Mouse (Mus musculus) erythroblast, embryonic 14.5 days (primary cell): ENCODE results near the gene Plet1. TPM values are rescaled to one million over a fixed set of nuclear protein-coding genes. Genes with fewer than 3 reads are reported as not detected.
A peak's percentile ranks its signal among the peaks of the same experiment; 100 is the strongest.

Experiments used
- H3K27me3 ChIP-seq: 2 replicates; pipeline ENCODE4 v1.6.1; 2012; ENCODE audit warnings: inconsistent platforms; ENCODE audit not compliant: control insufficient read depth
- H3K36me3 ChIP-seq: 2 replicates; pipeline ENCODE4 v1.6.1; 2012; ENCODE audit warnings: mild to moderate bottlenecking, inconsistent platforms; ENCODE audit not compliant: control insufficient read depth
- H3K4me1 ChIP-seq: 2 replicates; pipeline ENCODE4 v1.6.1; 2012; ENCODE audit warnings: inconsistent platforms; ENCODE audit not compliant: control insufficient read depth
- H3K4me3 ChIP-seq: replicated peaks from 2 replicates; pipeline ENCODE3; 2012; ENCODE audit warnings: moderate library complexity, mild to moderate bottlenecking, inconsistent platforms
- H3K9me3 ChIP-seq: 2 replicates; pipeline ENCODE4 v1.6.1; 2012; ENCODE audit warnings: low read length, inconsistent platforms, mixed read lengths; ENCODE audit not compliant: control insufficient read depth
- GATA1 ChIP-seq: IDR thresholded peaks from 2 replicates; pipeline ENCODE4 v1.6.1; 2012; ENCODE audit warnings: low read length, inconsistent platforms, mixed read lengths
- TAL1 ChIP-seq: IDR thresholded peaks from 3 replicates; pipeline ENCODE4 v1.6.1; 2012; ENCODE audit warnings: low read length, inconsistent platforms, mixed read lengths
- polyA plus RNA-seq: library from polyadenylated mRNA; stranded (reverse); fragments of >175 nt; gene quantifications from 2 replicates; pipeline ENCODE4 v1.2.3, GENCODE M21; 2012

Plet1 gene
- not detected in 2 replicates for polyA plus RNA-seq

DNA sequence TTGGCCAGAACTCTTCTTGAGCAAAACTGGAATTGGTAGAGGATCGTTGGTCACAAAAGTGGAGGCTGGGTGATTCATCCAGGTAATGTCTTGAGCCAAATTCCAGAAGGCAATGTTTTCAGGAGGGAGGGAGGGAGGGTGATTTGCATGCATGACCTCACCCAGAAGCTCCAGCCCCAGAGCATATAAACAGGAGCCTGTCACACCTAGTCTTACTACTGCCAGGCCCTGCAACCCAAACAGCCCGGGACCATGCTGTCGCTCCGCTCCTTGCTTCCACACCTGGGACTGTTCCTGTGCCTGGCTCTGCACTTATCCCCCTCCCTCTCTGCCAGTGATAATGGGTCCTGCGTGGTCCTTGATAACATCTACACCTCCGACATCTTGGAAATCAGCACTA lies at the start of gene Plet1:
Gene Plet1 (plus strand): TSS at position 215 of the 400 bp plus-strand sequence.
- H3K27me3 ChIP-seq: no peaks in the 10 kb centered on the region
- H3K4me1 ChIP-seq: peaks cover 17% of the 10 kb centered on the region
- H3K4me3 ChIP-seq: no peak within 1 kb of the TSS
- no peaks in the 10 kb centered on the region for H3K36me3 ChIP-seq
- no peaks in the 10 kb centered on the region for H3K9me3 ChIP-seq
- TF ChIP-seq GATA1 (no peak), TAL1 (no peak)

DNA sequence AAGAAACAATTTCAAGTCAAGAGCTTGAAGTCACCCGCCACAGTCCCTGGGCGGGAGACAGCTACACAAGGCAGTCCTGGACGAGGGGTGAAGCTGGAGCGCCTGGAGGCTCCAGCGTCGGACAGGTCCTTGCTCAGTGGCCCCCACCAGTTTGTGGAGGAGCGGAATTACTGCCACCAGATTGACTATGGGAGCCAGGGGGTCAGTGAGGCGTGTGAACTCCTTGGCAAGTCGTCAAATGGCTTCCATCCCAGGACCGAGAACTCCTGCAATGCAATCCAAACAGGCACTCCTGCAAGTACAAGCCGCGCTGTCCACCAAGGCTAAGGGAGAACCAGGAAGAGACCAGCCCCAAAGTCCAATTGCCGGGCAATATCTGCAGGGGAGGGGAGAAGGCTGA lies 45.3 kb upstream of the Plet1 start:
- TF ChIP-seq GATA1 (no peak), TAL1 (no peak)

DNA sequence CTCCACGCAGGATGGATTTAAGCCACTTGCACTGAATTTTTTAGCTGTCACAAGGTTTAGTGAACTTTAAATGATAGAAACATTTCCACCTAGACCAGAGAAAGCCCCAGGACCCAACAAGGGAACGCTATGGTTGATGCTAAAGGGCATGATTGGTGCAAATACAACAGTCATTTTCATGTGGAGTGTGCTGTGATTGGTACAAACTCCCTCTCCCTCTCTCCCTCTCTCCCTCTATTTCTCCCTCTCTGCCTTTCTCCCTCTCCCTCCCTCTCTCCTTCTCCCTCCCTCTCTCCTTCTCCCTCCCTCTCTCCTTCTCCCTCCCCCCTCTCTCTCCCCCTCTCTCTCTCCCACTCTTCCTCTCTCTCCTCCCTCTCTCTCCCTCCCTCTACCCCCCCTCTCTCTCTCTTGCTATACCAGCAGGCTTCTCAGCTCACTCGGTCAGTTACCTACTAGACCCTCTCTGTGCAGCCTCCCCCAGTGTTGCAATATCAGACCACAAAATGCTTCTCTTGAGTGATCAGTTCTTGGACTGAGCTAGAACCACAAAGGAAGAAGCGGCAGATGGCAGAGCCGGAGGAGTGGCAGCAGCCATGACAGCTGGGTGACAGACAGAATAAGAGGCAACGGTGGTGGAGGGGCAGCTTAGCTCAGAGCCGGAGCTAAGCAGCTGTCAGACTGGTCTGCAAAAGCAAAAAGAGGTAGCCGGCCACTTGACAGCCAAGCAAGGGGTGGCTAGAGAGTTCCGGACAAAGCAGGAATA lies 42.7 kb upstream of the Plet1 start:
- Histone ChIP-seq H3K27me3 (no peaks in the 10 kb centered on the region), H3K4me1 (peaks cover 4% of the 10 kb centered on the region), H3K9me3 (no peaks in the 10 kb centered on the region), H3K36me3 (no peaks in the 10 kb centered on the region), H3K4me3 (peak overlapping the region; percentile 1)
- TF ChIP-seq TAL1 (no peak), GATA1 (no peak)

More for the DNA sequence above, 45.3 kb upstream of the Plet1 start:
- Histone ChIP-seq H3K36me3 (no peaks in the 10 kb centered on the region), H3K4me1 (peaks cover 4% of the 10 kb centered on the region), H3K27me3 (no peaks in the 10 kb centered on the region), H3K9me3 (no peaks in the 10 kb centered on the region), H3K4me3 (no peak overlapping the region)

DNA sequence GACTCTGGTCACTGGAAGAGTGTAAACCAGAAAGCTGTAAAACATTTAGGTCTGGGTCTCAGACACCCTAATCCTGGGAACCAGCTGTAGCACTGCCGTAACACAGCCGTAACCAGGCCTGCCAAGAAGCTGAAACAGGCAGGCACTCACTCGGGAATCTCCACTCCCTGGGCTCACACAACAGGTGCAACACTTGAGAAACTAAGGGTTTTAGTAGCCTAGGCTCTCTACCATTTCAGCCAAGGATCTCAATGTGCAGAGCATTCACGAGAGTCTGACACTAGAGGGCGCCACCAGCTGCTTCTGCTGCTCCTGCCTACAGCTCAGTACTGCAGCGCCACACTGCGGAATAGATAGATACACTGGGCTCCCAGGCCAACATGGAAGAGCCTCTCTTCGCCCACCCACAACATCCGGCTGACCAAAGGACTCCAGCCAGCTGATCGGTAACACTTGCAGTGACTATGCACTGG lies 42.0 kb upstream of the Plet1 start:
- H3K9me3 ChIP-seq: no peaks in the 10 kb centered on the region
- H3K36me3 ChIP-seq: no peaks in the 10 kb centered on the region
- H3K4me3 ChIP-seq: no peak overlapping the region
- peaks cover 4% of the 10 kb centered on the region for H3K4me1 ChIP-seq
- TF ChIP-seq TAL1 (no peak), GATA1 (no peak)
- H3K27me3 ChIP-seq: no peaks in the 10 kb centered on the region

DNA sequence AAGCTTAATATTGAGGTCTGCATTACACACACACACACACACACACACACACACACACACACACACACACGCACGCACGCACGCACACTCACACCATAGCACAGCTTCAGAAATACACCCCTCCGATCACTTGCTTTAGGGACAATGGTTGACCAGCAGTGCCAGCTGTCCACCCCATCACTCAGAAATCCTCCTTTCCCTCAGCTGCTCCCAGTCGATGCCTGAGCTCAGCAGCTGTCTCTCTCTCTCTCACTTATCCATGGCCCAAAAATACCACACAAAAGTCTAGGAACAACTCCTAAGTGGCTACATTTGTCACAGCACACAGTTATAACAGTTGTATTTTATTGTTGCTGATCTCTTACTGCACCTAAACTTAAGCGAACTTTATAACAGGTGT lies 36.7 kb upstream of the Plet1 start:
- Histone ChIP-seq H3K36me3 (no peaks in the 10 kb centered on the region), H3K9me3 (no peaks in the 10 kb centered on the region), H3K27me3 (no peaks in the 10 kb centered on the region), H3K4me1 (peaks cover 1% of the 10 kb centered on the region), H3K4me3 (no peak overlapping the region)
- no peak for TF ChIP-seq TAL1
- TF ChIP-seq GATA1: no peak

DNA sequence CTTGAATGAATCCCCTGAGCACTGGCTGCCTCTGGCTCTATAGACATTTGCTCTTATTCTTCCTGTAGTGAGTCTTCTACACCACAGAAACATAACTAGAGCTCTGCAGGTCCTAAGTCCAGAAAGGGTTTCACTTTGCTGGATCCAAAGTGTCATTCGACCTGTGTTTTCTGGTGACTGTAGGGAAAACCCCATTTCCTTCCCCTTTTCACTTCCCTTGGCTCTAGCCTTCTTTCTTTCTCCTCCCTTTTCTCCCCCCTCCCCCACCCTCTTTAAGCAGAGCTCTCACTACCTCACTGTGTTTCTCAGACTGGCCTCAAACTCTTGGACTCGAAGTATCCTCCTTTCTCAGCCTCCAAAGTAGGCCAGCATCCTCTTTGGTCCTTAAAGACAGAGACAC lies 34.8 kb upstream of the Plet1 start:
- Histone ChIP-seq H3K4me3 (no peak overlapping the region), H3K9me3 (no peaks in the 10 kb centered on the region), H3K36me3 (no peaks in the 10 kb centered on the region), H3K4me1 (peaks cover 7% of the 10 kb centered on the region), H3K27me3 (no peaks in the 10 kb centered on the region)
- TF ChIP-seq GATA1: no peak
- TF ChIP-seq TAL1: no peak

DNA sequence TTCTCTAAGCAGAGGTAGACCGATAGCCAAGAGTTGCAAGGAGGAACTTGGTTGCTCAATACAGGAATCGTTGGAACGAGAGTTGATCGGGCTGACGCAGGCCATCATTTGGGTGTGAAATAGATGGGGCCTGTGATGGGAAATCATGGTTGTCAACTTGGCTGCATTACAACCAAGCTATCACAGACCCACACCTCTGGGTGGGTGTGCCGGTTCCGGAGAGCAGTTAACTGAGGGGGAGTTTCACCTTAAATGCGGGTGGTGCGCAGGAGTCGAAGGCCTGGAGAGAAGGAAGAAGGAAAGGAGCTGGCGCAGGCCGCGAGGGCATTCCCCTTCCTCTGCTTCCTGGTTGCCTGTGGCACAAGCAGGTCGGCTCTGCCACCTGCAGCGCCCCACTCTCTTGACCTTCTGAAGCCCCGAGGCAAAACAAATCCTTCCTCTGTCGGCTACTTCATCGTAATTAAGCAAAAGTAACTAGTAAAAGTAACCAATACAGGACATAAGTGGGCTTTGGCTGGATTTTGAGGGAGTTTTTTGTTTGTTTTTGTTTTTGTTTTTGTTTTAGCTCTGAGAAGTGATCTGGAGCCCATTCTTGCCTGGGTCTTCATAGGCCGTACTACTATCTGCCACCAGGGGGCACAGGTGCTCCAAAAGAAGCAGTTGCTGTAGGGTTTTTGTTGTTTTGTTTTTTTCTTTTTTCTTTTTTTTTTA lies 31.7 kb upstream of the Plet1 start:
- H3K9me3 ChIP-seq: no peaks in the 10 kb centered on the region
- no peaks in the 10 kb centered on the region for H3K27me3 ChIP-seq
- H3K36me3 ChIP-seq: no peaks in the 10 kb centered on the region
- no peak for TF ChIP-seq GATA1
- no peak for TF ChIP-seq TAL1
- peak overlapping the region; percentile 30 for H3K4me3 ChIP-seq
- H3K4me1 ChIP-seq: peaks cover 7% of the 10 kb centered on the region

DNA sequence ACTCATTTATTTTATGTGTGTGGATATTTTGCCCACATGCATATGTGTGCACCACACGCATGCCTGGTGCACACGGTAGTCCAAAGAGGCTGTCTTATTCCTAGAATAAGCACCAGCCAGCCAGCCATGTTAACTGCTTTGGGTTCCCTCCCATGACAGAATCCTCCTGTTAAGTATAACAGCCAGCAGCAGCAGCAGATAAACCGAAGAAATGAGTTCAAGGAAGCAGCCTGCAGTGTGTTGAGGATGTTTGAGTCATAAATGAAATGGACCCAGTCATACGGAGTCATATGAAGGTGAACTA lies 31.2 kb upstream of the Plet1 start:
- Histone ChIP-seq H3K9me3 (no peaks in the 10 kb centered on the region), H3K36me3 (no peaks in the 10 kb centered on the region), H3K4me1 (peaks cover 7% of the 10 kb centered on the region), H3K27me3 (no peaks in the 10 kb centered on the region), H3K4me3 (no peak overlapping the region)
- TF ChIP-seq TAL1 (no peak), GATA1 (no peak)

DNA sequence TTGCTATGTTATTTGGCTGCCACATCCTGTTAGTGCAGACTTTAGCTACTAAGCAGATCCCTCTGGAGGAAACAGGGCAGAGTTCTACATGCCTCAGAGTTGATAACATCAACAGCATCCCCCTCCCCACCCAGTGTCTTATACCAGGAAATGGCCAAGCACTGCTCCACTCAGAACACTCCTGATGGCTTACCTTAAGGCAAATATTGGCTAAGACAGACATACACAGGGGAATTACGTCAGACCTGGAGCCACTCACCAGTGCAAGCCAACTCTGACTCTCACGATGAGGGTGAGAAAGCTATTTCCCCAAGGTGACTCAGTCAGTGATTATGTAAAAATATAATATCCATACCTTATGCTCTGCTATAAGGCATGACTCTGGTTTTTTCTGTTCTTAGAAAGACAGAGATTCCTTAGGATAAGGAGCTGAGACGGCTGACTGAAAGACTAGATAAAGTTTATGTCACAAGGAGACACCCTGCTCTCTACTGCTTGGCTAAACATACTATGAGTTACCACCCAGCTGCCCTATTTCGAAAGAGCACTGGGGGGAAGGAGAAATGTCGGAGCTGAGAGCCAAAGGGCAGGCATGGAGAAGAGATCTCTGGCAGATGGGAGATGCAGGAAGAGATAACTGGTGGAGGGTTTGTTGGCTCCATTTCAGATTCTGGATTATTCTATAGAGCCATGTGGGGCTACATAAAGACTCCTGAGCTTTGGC lies 23.8 kb upstream of the Plet1 start:
- no peak for TF ChIP-seq TAL1
- no peak for TF ChIP-seq GATA1
- no peaks in the 10 kb centered on the region for H3K36me3 ChIP-seq
- no peak overlapping the region for H3K4me3 ChIP-seq
- H3K27me3 ChIP-seq: no peaks in the 10 kb centered on the region
- no peaks in the 10 kb centered on the region for H3K9me3 ChIP-seq
- peaks cover 8% of the 10 kb centered on the region for H3K4me1 ChIP-seq
